Mouse (Mus musculus) G1E (cell line): ENCODE results near the gene Ndufb7.

Source experiments
- CTCF ChIP-seq: IDR thresholded peaks from 2 replicates; pipeline ENCODE4 v1.5.1; 2012; ENCODE audit warnings: low read depth, low read length, inconsistent platforms, mixed read lengths
- GATA1 ChIP-seq: IDR thresholded peaks from 2 replicates; pipeline ENCODE4 v1.6.1; 2012; ENCODE audit warnings: borderline replicate concordance, low read length, inconsistent platforms, mixed read lengths
- TAL1 ChIP-seq: conservative IDR thresholded peaks from 2 replicates; pipeline ENCODE4 v1.6.1; 2012; ENCODE audit warnings: low read depth, low read length, inconsistent platforms, mixed read lengths

- no peak for TF ChIP-seq CTCF
- TF ChIP-seq GATA1, result no peak
- TF ChIP-seq TAL1, result no peak
These were observed 41.9 kb downstream of the Ndufb7 start for GRCm38 (mm10) chr8:83608398-83608829.
